Mouse (Mus musculus) cerebellum, adult 9-11 months (tissue): ENCODE measurements at regions not wholly inside any gene's neighbourhood (a gene's known extent, or its start where the extent isn't known, plus 50 kb on each side); places are given as distances from the start of the nearest gene placed in this dataset.

Experiments
- DNase-seq: peaks from one replicate; pipeline ENCODE4 v3.0.0; 2022

- no peak for DNase-seq
Observed at GRCm38 (mm10) chr15:93775199-93775745, 179.6 kb upstream of the Prickle1 start.

GRCm38 (mm10) chr15:93774340-93774739 is 178.6 kb upstream of the Prickle1 start:
- no peak for DNase-seq

- DNase-seq = no peak
Observed at GRCm38 (mm10) chr15:93766981-93767380, 171.3 kb upstream of the Prickle1 start.

DNA sequence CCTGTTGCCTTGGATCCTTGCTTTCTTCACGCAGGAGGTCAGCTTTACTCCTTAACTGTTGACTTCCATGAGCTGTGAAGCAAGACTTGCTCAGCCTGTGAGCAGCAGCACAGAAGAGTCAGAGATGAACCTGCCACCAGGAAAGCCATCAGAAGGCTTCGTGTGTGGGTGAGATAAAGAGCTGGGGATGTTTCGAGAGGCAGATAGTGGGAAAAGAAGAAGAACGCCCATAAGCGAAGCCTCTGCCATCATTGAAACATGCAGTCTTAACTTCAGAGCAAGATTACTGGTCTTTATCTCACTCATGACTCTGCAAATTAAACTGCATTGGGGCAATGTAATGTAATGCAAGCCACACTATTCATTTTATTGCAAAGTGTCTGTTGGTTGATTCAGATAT is 167.4 kb upstream of the Prickle1 start:
- DNase-seq = no peak

DNA sequence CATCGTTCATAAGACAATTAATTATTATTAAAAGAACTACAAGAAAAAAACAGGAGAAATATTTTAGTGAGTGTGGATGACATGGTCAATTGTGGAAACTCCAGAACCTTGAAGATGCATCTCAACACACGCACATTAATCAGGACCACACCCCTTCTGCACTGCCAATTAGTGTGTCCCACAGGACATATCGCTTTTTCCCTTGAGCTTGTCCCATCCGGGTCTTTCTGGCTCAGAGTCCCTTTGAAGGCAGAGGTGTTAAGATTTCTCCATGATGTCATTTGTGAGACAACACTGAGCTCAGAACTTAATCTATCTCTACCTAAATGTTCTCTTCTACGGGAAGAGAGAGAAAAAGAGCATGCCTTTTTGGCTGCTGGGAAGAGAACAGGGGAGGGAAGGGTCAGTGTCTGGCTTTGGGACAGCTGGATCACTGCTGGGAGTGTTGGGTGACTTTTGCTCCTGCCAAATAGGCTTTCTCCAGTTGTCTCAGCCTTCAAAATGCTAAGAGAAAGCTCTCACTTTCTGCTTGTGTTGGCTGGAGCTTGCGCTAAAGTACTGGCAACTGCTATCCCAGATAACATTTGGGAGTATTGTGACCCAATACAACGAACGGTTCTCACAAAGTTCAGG is 162.6 kb upstream of the Prickle1 start:
- DNase-seq = no peak

DNA sequence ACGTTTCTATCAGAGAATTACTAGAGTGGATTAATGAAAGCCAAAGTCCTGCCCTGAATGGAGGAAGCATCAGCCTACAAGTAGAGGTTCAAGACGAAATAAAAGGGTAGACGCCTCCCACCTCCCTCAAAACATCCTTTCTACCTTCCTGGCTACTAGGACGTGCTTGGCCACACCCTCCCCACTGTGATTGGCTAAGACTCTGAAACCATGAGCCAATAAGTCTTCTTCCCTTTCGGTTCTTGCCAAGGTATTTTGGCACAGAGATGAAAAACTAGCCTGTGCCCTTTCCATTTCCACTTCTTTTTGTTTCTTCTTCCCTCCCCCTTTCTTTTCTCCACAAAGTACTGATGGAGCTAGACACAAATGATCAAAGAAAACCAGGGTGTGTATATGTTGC is 160.3 kb upstream of the Prickle1 start:
- DNase-seq = no peak

- DNase-seq = no peak
Observed at GRCm38 (mm10) chr15:93751817-93752216, 156.1 kb upstream of the Prickle1 start.

- DNase-seq = no peak
Observed at GRCm38 (mm10) chr15:93750953-93751352, 155.3 kb upstream of the Prickle1 start.

- DNase-seq = no peak
Observed at GRCm38 (mm10) chr15:93744191-93744945, 148.7 kb upstream of the Prickle1 start.

DNA sequence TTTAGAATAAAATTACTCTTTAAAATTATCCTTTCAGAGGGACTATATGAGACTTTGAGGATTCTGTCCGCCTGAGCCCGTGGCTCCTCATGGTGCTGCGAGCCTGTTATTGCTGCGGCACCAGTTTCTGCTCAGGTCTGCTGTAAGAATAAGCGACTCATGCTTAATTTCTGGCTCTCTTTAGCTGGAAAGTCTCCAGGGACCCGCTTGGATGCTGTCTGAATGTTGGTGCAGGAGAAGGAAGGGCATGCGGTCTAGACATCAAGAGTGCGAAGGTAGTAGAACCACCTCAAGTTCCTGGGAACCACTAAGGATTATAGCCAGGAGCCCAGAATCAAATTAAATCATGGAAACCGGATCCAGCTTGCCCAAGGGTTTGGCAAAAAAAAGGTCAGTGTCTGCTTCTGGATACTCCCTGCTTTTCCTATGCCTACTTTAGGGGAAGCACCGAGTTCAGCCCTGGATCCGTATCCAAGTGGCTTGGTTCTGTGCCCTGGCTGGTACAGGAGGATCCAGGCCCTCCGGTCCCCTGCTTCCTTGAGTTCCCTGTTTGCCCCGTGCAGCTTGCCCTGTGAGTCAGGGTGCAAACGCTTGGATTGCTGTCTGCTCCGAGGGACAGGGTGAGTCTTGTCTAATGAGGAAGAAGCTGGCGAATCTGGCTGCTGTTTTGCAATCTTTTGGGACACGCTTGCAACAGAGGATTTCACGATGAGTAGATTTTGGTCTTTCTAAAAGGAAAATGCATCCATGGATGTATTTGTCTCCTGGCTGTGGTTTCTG is 138.2 kb upstream of the Prickle1 start:
- DNase-seq = no peak

DNA sequence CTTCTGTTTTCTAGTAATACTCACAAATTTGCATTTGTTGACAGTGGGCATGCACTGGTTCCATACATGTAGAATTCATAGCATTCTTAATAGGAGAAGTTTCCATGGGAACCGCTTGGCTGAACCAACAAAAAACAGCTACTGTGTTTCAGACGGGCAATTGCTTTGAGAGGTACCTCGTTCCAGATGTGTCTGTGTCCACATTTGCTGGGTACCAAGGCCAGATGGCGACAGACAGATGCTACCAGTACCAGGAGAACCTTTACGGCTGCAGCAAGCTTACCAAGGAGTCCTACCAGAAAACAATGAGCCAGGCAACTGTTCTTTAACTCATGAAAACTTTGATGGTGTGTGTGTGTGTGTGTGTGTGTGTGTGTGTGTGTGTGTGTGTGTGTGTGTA is 137.1 kb upstream of the Prickle1 start:
- DNase-seq = no peak

GRCm38 (mm10) chr15:93731161-93731560 is 135.5 kb upstream of the Prickle1 start:
- no peak for DNase-seq

- no peak for DNase-seq
Observed at GRCm38 (mm10) chr15:93715443-93715842, 119.8 kb upstream of the Prickle1 start.

DNA sequence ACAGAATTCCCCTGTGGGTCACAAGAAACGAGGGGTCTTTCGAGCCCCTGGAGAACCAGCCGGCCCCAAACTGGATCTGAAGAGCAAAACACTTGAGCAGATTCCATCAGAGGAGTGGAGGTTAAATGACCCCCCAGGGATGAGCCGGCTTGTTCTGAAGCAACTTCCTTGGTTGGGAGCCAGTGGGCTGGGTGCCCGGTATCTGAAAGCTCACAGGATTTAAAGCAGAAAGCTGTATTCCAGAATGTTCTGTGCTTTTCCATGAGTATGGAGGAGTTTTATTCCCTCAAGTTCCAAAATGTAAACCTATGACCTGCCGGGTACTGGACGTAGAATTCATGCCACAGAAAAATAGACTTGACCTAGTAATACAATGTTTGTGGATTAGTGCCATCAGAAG is 117.7 kb upstream of the Prickle1 start:
- DNase-seq = no peak

GRCm38 (mm10) chr15:93712594-93712993 is 116.9 kb upstream of the Prickle1 start:
- DNase-seq = no peak

GRCm38 (mm10) chr15:93711150-93711784 is 115.6 kb upstream of the Prickle1 start:
- no peak for DNase-seq

DNA sequence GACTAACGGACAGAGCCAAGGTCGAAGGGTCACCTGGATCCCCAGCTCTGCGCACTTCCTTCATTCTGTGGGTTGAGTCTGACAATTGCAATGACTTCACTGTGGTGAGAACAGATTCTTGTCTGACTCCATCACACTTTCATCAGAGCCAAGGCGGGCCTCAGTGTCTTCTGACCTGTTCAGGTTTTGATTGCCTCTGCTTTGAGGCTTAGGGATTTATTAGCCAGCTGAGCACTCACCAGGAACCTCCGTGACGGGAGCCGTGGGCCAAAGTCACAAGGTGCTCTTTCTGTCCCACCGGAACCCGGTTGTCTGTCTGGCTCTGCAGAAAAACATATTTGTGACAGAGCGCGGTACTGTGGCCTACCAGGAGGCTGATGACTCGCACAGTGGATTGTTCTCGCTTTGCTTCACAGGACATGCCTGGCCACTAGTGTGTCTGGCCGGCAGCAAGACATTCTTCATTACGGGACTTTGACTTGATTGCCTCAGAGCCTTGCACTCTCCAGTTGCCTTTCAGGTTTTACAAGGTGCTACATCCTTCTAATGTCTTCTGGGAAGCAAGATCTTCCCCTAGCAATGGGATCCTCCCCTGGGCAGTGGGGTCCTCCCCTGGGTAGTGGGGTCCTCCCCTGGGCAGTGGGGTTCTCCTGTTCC is 114.9 kb upstream of the Prickle1 start:
- no peak for DNase-seq

- DNase-seq = no peak
Observed at GRCm38 (mm10) chr15:93706366-93706930, 110.8 kb upstream of the Prickle1 start.

DNA sequence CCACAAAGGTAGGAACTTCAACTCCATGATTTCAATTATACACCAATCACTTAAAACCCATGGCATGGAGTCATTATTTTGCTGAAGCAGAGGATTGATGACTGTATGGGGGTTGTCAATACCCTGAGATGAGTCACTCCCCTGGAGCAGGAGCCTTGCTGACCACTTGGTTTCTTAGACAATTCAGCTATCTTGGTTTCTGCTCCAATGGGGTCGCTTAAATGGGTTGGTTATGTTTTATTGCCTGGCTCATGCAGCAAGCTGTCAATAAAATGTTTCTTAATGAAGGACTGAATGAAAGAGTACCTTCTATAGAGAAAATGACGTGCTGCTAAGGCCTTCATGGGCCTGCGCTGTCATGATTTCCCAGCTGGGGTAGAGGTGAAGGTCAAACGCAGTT is 110.0 kb upstream of the Prickle1 start:
- no peak for DNase-seq

DNA sequence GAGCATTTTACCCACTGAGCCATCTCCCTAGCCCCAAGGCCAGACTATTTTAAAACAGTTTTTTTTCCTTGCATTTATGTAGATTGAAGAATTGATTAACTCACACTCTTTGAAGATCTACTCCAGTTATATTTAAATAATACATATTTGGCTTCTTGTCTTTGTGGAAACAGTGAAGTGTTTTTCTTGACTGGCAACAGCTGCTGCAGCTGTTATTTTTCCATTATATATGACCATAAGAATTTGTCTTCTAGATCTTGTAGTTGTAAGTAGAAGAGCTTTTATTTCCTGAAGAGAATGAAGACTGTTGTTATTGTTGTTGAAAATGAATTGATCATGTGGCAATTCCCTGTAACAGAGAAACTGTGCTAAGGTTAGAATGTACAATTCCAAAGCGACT is 109.4 kb upstream of the Prickle1 start:
- no peak for DNase-seq

- no peak for DNase-seq
Observed at GRCm38 (mm10) chr15:93701017-93701416, 105.3 kb upstream of the Prickle1 start.

GRCm38 (mm10) chr15:93699971-93700370 is 104.3 kb upstream of the Prickle1 start:
- DNase-seq = peak; percentile 25
